Mouse (Mus musculus) thymus, postnatal 14 days (tissue): ENCODE data around the gene Endog.
"Not testable (repeated sequence)": the region's sequence is repeated elsewhere in the genome, so short reads cannot be mapped to it uniquely, and the experiment has no call there.

Experiments
- DNase-seq: peaks from one replicate; pipeline ENCODE4 v3.0.0; 2021

The Endog gene

GRCm38 (mm10) chr2:30171371-30171996 lies at the start of gene Endog:
Endog (plus strand) TSS chr2:30171493.
- DNase-seq, result peak; percentile 87

GRCm38 (mm10) chr2:30122766-30123165 lies 48.5 kb upstream of the Endog start:
- no peak for DNase-seq

- DNase-seq, result no peak
Measured at GRCm38 (mm10) chr2:30123729-30124471, 47.4 kb upstream of the Endog start.

- DNase-seq, result peak; percentile 94
Measured at GRCm38 (mm10) chr2:30124472-30125274, 46.6 kb upstream of the Endog start, which contains the start of gene Zer1. Zer1 (minus strand) TSS chr2:30124585.

- peak; percentile 50 for DNase-seq
Measured at GRCm38 (mm10) chr2:30128789-30129188, 42.5 kb upstream of the Endog start.

- DNase-seq, result no peak
Measured at GRCm38 (mm10) chr2:30130156-30130555, 41.1 kb upstream of the Endog start.

- peak; percentile 25 for DNase-seq
Measured at GRCm38 (mm10) chr2:30131240-30131639, 40.1 kb upstream of the Endog start.

- no peak for DNase-seq
Measured at GRCm38 (mm10) chr2:30132801-30133612, 38.3 kb upstream of the Endog start.

- peak; percentile 99 for DNase-seq
Measured at GRCm38 (mm10) chr2:30133613-30134377, 37.5 kb upstream of the Endog start, which contains the start of gene Tbc1d13. Tbc1d13 (plus strand) TSS chr2:30133746.

GRCm38 (mm10) chr2:30134378-30134711 lies 36.9 kb upstream of the Endog start:
- no peak for DNase-seq

- DNase-seq, result no peak
Measured at GRCm38 (mm10) chr2:30134928-30135620, 36.2 kb upstream of the Endog start.

GRCm38 (mm10) chr2:30136458-30136857 lies 34.8 kb upstream of the Endog start:
- DNase-seq, result no peak

GRCm38 (mm10) chr2:30140021-30140420 lies 31.3 kb upstream of the Endog start:
- DNase-seq, result not testable (repeated sequence)

- no peak for DNase-seq
Measured at GRCm38 (mm10) chr2:30144436-30144835, 26.9 kb upstream of the Endog start.

GRCm38 (mm10) chr2:30147466-30147865 lies 23.8 kb upstream of the Endog start:
- no peak for DNase-seq

- DNase-seq, result no peak
Measured at GRCm38 (mm10) chr2:30151840-30152239, 19.5 kb upstream of the Endog start.

- no peak for DNase-seq
Measured at GRCm38 (mm10) chr2:30152616-30153015, 18.7 kb upstream of the Endog start.

- DNase-seq, result not testable (repeated sequence)
Measured at GRCm38 (mm10) chr2:30159871-30160270, 11.4 kb upstream of the Endog start.

GRCm38 (mm10) chr2:30161809-30162208 lies 9.5 kb upstream of the Endog start:
- DNase-seq, result peak; percentile 36

- DNase-seq, result no peak
Measured at GRCm38 (mm10) chr2:30164340-30164932, 6.9 kb upstream of the Endog start.

- no peak for DNase-seq
Measured at GRCm38 (mm10) chr2:30166677-30167076, 4.6 kb upstream of the Endog start.
